Mouse (Mus musculus) midbrain, embryonic 13.5 days (tissue): ENCODE data around the gene Lnx1. TPM values are rescaled to one million over a fixed set of nuclear protein-coding genes. Genes with fewer than 3 reads are reported as not detected.

Experiments
- ATAC-seq: fragments of 200-750 bp; cut with Nextera tagmentation; 2 replicates; pipeline ENCODE4 v1.8.0; 2017; ENCODE audit warnings: mild to moderate bottlenecking, moderate TSS enrichment, moderate library complexity
- H3K27ac ChIP-seq: fragments of 300-500 bp; sonication (generic); 2 replicates; pipeline ENCODE4 v1.5.1; 2015; ENCODE audit warnings: inconsistent platforms, mild to moderate bottlenecking, moderate library complexity
- H3K27me3 ChIP-seq: fragments of 300-500 bp; sonication (generic); 2 replicates; pipeline ENCODE4 v1.6.1; 2015; ENCODE audit warnings: mild to moderate bottlenecking, inconsistent platforms
- H3K36me3 ChIP-seq: fragments of 300-500 bp; sonication (generic); 2 replicates; pipeline ENCODE4 v1.6.1; 2015; ENCODE audit warnings: mild to moderate bottlenecking, inconsistent platforms
- H3K4me1 ChIP-seq: fragments of 300-500 bp; sonication (generic); replicated peaks from 2 replicates; pipeline ENCODE4 v1.6.1; 2015; ENCODE audit warnings: inconsistent platforms
- H3K4me2 ChIP-seq: fragments of 300-500 bp; sonication (generic); replicated peaks from 2 replicates; pipeline ENCODE4 v1.6.1; 2015; ENCODE audit warnings: moderate library complexity, mild to moderate bottlenecking, inconsistent platforms
- H3K4me3 ChIP-seq: fragments of 300-500 bp; sonication (generic); replicated peaks from 2 replicates; pipeline ENCODE4 v1.5.1; 2015; ENCODE audit warnings: mild to moderate bottlenecking, inconsistent platforms
- H3K9ac ChIP-seq: fragments of 300-500 bp; sonication (generic); replicated peaks from 2 replicates; pipeline ENCODE4 v1.6.1; 2015; ENCODE audit warnings: mild to moderate bottlenecking, inconsistent platforms
- H3K9me3 ChIP-seq: fragments of 300-500 bp; sonication (generic); 2 replicates; pipeline ENCODE4 v1.6.1; 2016; ENCODE audit warnings: mild to moderate bottlenecking, inconsistent platforms
- WGBS: fragments of 180-500 bp; shearing (Covaris S2); methylation state at CpG from one replicate; pipeline ENCODE4 v1.1.7; 2015; 5-methylcytosine and 5-hydroxymethylcytosine counted together
- polyA plus RNA-seq: library from polyadenylated mRNA; unstranded; fragments of >200 nt; fragmentation: Nextera tagmentation; extraction: Ambion mirVana; gene quantifications from 2 replicates; pipeline ENCODE4 v1.2.1, GENCODE M21; 2015

The Lnx1 gene
- polyA plus RNA-seq, 1 experiment from 2014 or later = 4.0 TPM

- no peak for ATAC-seq
- WGBS = 68% methylated on average over 5 of the region's 6 CpGs
Observed at GRCm38 (mm10) chr5:74647584-74647984, 55.1 kb downstream of the Lnx1 start.

GRCm38 (mm10) chr5:74642291-74642690 is 60.4 kb downstream of the Lnx1 start:
- WGBS = 86% methylated on average over 2 of the region's 2 CpGs
- H3K4me1 ChIP-seq = no peaks in the 10 kb centered on the region
- no peak overlapping the region for H3K27ac ChIP-seq
- no peak overlapping the region for H3K4me3 ChIP-seq
- H3K9me3 ChIP-seq = no peaks in the 10 kb centered on the region
- ATAC-seq = no peak
- H3K36me3 ChIP-seq = no peaks in the 10 kb centered on the region
- no peak overlapping the region for H3K4me2 ChIP-seq
- H3K27me3 ChIP-seq = no peaks in the 10 kb centered on the region
- no peak overlapping the region for H3K9ac ChIP-seq

More at GRCm38 (mm10) chr5:74647584-74647984, 55.1 kb downstream of the Lnx1 start:
- Histone ChIP-seq H3K9ac (no peak overlapping the region), H3K4me2 (no peak overlapping the region), H3K27ac (no peak overlapping the region), H3K36me3 (no peaks in the 10 kb centered on the region), H3K4me1 (no peaks in the 10 kb centered on the region), H3K4me3 (no peak overlapping the region), H3K9me3 (no peaks in the 10 kb centered on the region), H3K27me3 (no peaks in the 10 kb centered on the region)

- Histone ChIP-seq H3K4me2 (no peak overlapping the region), H3K27ac (no peak overlapping the region), H3K4me1 (no peaks in the 10 kb centered on the region), H3K27me3 (no peaks in the 10 kb centered on the region), H3K9me3 (no peaks in the 10 kb centered on the region), H3K4me3 (no peak overlapping the region), H3K36me3 (no peaks in the 10 kb centered on the region), H3K9ac (no peak overlapping the region)
- WGBS = 58% methylated on average over 6 of the region's 6 CpGs
- no peak for ATAC-seq
Observed at GRCm38 (mm10) chr5:74641000-74641399, 61.7 kb downstream of the Lnx1 start.

GRCm38 (mm10) chr5:74640504-74640903 is 62.2 kb downstream of the Lnx1 start:
- no peak for ATAC-seq
- H3K4me3 ChIP-seq = no peak overlapping the region
- no peak overlapping the region for H3K27ac ChIP-seq
- H3K27me3 ChIP-seq = no peaks in the 10 kb centered on the region
- H3K4me2 ChIP-seq = no peak overlapping the region
- H3K4me1 ChIP-seq = no peaks in the 10 kb centered on the region
- H3K36me3 ChIP-seq = no peaks in the 10 kb centered on the region
- WGBS = 92% methylated on average over 4 of the region's 4 CpGs
- H3K9me3 ChIP-seq = no peaks in the 10 kb centered on the region
- H3K9ac ChIP-seq = no peak overlapping the region

GRCm38 (mm10) chr5:74639516-74639915 is 63.2 kb downstream of the Lnx1 start:
- H3K4me2 ChIP-seq = no peak overlapping the region
- H3K4me1 ChIP-seq = no peaks in the 10 kb centered on the region
- no peak overlapping the region for H3K27ac ChIP-seq
- H3K9me3 ChIP-seq = no peaks in the 10 kb centered on the region
- H3K4me3 ChIP-seq = no peak overlapping the region
- H3K36me3 ChIP-seq = no peaks in the 10 kb centered on the region
- no peaks in the 10 kb centered on the region for H3K27me3 ChIP-seq
- H3K9ac ChIP-seq = no peak overlapping the region
- 93% methylated on average over 6 of the region's 6 CpGs for WGBS
- ATAC-seq = no peak

- no peak overlapping the region for H3K4me3 ChIP-seq
- H3K27ac ChIP-seq = no peak overlapping the region
- no peak for ATAC-seq
- H3K36me3 ChIP-seq = no peaks in the 10 kb centered on the region
- H3K4me2 ChIP-seq = no peak overlapping the region
- H3K9me3 ChIP-seq = no peaks in the 10 kb centered on the region
- H3K4me1 ChIP-seq = no peaks in the 10 kb centered on the region
- H3K27me3 ChIP-seq = no peaks in the 10 kb centered on the region
- no peak overlapping the region for H3K9ac ChIP-seq
- 91% methylated on average over 3 of the region's 3 CpGs for WGBS
Observed at GRCm38 (mm10) chr5:74634391-74634790, 68.3 kb downstream of the Lnx1 start.

GRCm38 (mm10) chr5:74633453-74633852 is 69.3 kb downstream of the Lnx1 start:
- 88% methylated on average over 6 of the region's 6 CpGs for WGBS
- no peaks in the 10 kb centered on the region for H3K4me1 ChIP-seq

GRCm38 (mm10) chr5:74632369-74633114 is 70.2 kb downstream of the Lnx1 start:
- Histone ChIP-seq H3K9ac (no peak overlapping the region), H3K36me3 (no peaks in the 10 kb centered on the region), H3K4me1 (no peaks in the 10 kb centered on the region), H3K27ac (no peak overlapping the region), H3K4me2 (no peak overlapping the region), H3K27me3 (no peaks in the 10 kb centered on the region), H3K4me3 (no peak overlapping the region), H3K9me3 (no peaks in the 10 kb centered on the region)
- no peak for ATAC-seq
- WGBS = 70% methylated on average over 17 of the region's 17 CpGs

More at GRCm38 (mm10) chr5:74633453-74633852, 69.3 kb downstream of the Lnx1 start:
- Histone ChIP-seq H3K9me3 (no peaks in the 10 kb centered on the region), H3K4me2 (no peak overlapping the region), H3K27me3 (no peaks in the 10 kb centered on the region), H3K36me3 (no peaks in the 10 kb centered on the region), H3K9ac (no peak overlapping the region), H3K4me3 (no peak overlapping the region), H3K27ac (no peak overlapping the region)
- ATAC-seq = no peak

DNA sequence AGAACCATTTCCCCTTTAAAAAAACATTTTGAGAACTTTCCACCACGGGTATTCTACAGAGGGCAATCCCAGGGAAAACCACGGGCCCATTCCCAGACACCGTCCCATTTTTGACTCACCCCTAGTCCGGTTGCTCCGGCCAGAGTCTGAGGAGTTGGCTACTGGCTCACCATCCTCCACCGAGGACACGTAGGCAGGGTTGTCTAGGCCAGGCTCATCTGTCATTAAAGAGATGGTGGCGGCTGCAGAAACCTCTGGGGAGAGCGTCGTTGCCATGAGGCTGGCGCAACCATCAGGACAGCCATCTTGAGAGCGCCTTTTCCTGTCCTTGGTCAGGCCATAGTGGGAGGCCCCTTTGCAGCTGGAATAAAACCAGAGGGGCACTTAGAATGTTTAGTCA is 74.7 kb downstream of the Lnx1 start:
- no peaks in the 10 kb centered on the region for H3K9me3 ChIP-seq
- no peak overlapping the region for H3K4me2 ChIP-seq
- H3K9ac ChIP-seq = no peak overlapping the region
- no peak for ATAC-seq
- WGBS = 94% methylated on average over 12 of the region's 12 CpGs
- H3K27ac ChIP-seq = no peak overlapping the region
- no peaks in the 10 kb centered on the region for H3K36me3 ChIP-seq
- H3K27me3 ChIP-seq = no peaks in the 10 kb centered on the region
- no peaks in the 10 kb centered on the region for H3K4me1 ChIP-seq
- H3K4me3 ChIP-seq = no peak overlapping the region

DNA sequence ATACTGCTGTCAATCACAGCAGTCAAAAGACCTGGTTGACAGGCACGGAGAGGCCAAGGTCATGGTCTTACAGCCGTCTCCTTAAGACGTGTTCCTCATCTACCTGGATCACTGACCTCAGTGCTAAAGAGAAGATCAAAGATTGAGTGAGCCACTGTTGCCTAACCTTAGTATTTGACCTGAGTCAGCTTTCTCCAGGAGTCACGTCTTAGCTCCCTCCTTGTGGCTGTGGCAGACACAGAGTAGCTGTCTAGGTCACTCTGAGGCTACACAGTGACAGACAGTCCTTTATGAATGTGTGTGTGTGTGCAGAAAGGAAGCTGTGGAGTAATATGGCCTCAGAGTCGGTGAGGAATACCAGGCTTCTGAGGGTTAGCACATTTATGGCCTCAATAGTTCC is 78.3 kb downstream of the Lnx1 start:
- Histone ChIP-seq H3K9me3 (no peaks in the 10 kb centered on the region), H3K27me3 (no peaks in the 10 kb centered on the region), H3K36me3 (no peaks in the 10 kb centered on the region), H3K4me3 (no peak overlapping the region), H3K4me2 (no peak overlapping the region), H3K27ac (no peak overlapping the region), H3K9ac (no peak overlapping the region), H3K4me1 (no peaks in the 10 kb centered on the region)
- no peak for ATAC-seq
- WGBS = 67% methylated on average over 5 of the region's 5 CpGs

DNA sequence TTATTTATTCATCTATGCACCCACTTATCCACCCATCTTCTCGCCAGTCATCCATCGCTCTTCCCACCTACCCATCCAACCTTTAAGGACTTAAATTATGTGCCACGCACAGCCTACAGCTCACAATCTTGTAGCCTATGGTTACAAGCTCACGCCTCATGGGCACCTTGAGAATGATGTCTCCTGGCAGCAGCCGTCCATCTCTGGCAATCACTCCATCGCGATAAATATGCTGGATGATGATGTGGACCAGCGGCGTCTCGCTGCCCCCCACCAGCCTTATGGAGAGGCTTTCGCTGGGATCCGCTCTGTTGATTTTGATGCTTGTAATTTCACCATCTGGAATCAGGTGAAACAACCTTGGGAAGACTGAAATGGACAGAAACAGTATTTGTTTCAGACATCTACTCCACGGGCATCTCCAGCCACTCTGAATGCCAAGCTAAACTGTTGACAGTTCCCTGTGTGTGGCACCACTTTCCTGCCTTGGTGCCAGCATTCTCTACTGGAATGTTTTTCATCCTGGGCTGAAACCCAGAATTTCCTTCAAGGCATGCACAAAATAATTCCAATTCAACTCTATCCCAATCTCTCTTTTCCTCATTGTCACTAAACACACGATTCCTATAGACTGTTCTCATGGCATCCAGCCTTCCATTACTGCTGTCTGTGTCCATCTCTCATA is 79.3 kb downstream of the Lnx1 start:
- Histone ChIP-seq H3K9ac (no peak overlapping the region), H3K4me1 (no peaks in the 10 kb centered on the region), H3K9me3 (no peaks in the 10 kb centered on the region), H3K36me3 (no peaks in the 10 kb centered on the region), H3K4me3 (no peak overlapping the region), H3K4me2 (no peak overlapping the region), H3K27ac (no peak overlapping the region), H3K27me3 (no peaks in the 10 kb centered on the region)
- no peak for ATAC-seq
- WGBS = 95% methylated on average over 14 of the region's 14 CpGs

GRCm38 (mm10) chr5:74621691-74622470 is 80.8 kb downstream of the Lnx1 start:
- no peaks in the 10 kb centered on the region for H3K4me1 ChIP-seq
- no peak for ATAC-seq
- WGBS = 50% methylated on average over 7 of the region's 7 CpGs

More at GRCm38 (mm10) chr5:74621691-74622470, 80.8 kb downstream of the Lnx1 start:
- H3K9me3 ChIP-seq = no peaks in the 10 kb centered on the region
- no peak overlapping the region for H3K4me2 ChIP-seq
- H3K4me3 ChIP-seq = no peak overlapping the region
- H3K27ac ChIP-seq = no peak overlapping the region
- no peaks in the 10 kb centered on the region for H3K27me3 ChIP-seq
- H3K36me3 ChIP-seq = no peaks in the 10 kb centered on the region
- no peak overlapping the region for H3K9ac ChIP-seq
